Mouse (Mus musculus) lung, adult 2 months (tissue): Measurements from ENCODE around the gene Gan.

ENCODE experiments used
- CTCF ChIP-seq: fragments of 200-500 bp; IDR thresholded peaks from 2 replicates; pipeline ENCODE4 v1.5.1; 2011; ENCODE audit warnings: mild to moderate bottlenecking, low read length, control low read depth; ENCODE audit not compliant: insufficient read depth
- POLR2A ChIP-seq: fragments of 200-500 bp; IDR thresholded peaks from 2 replicates; pipeline ENCODE4 v1.6.1; 2011; ENCODE audit warnings: low read depth, mild to moderate bottlenecking, control low read depth, low read length, borderline replicate concordance; ENCODE audit errors: extremely low read depth

- no peak for TF ChIP-seq POLR2A
- no peak for TF ChIP-seq CTCF
Measured at GRCm38 (mm10) chr8:117262685-117263084, 104.8 kb downstream of the Gan start.
